Mouse (Mus musculus): ENCODE data around the gene Snx6. TPM values are rescaled to one million over a fixed set of nuclear protein-coding genes. Genes with fewer than 3 reads are reported as not detected.

The Snx6 gene
- polyA plus RNA-seq, 1 experiment from 2014 or later, result 211 TPM

- no peaks in the 10 kb centered on the region for H3K9me3 ChIP-seq
- no peak overlapping the region for H3K9ac ChIP-seq (replicated peaks)
- no peaks in the 10 kb centered on the region for H3K27me3 ChIP-seq
- H3K4me3 ChIP-seq (replicated peaks), result no peak overlapping the region
- WGBS, result 75% methylated on average over 1 of the region's 1 CpGs
- H3K4me1 ChIP-seq (replicated peaks), result no peaks in the 10 kb centered on the region
- no peak for ATAC-seq (ENCODE audit: insufficient number of reproducible peaks, insufficient read depth, low FRiP score, low TSS enrichment, low read depth)
- H3K4me2 ChIP-seq, result no peak overlapping the region
- H3K27ac ChIP-seq, result no peak overlapping the region
- no peaks in the 10 kb centered on the region for H3K36me3 ChIP-seq
Observed at GRCm38 (mm10) chr12:54828043-54828442, 32.5 kb upstream of the Snx6 start.

- ATAC-seq (ENCODE audit: insufficient number of reproducible peaks, insufficient read depth, low FRiP score, low TSS enrichment, low read depth), result no peak
- H3K36me3 ChIP-seq, result no peaks in the 10 kb centered on the region
- 93% methylated on average over 3 of the region's 3 CpGs for WGBS
- H3K4me1 ChIP-seq (replicated peaks), result no peaks in the 10 kb centered on the region
- no peak overlapping the region for H3K4me2 ChIP-seq
- no peaks in the 10 kb centered on the region for H3K9me3 ChIP-seq
- H3K27ac ChIP-seq, result no peak overlapping the region
- H3K27me3 ChIP-seq, result no peaks in the 10 kb centered on the region
- H3K4me3 ChIP-seq (replicated peaks), result no peak overlapping the region
- H3K9ac ChIP-seq (replicated peaks), result no peak overlapping the region
Observed at GRCm38 (mm10) chr12:54825202-54825601, 29.7 kb upstream of the Snx6 start.

GRCm38 (mm10) chr12:54822836-54823426, 27.4 kb upstream of the Snx6 start:
- H3K4me3 ChIP-seq (replicated peaks), result no peak overlapping the region
- H3K27me3 ChIP-seq, result no peaks in the 10 kb centered on the region
- no peaks in the 10 kb centered on the region for H3K9me3 ChIP-seq
- 76% methylated on average over 4 of the region's 4 CpGs for WGBS
- no peak overlapping the region for H3K4me2 ChIP-seq
- H3K27ac ChIP-seq, result no peak overlapping the region
- H3K36me3 ChIP-seq, result no peaks in the 10 kb centered on the region
- no peaks in the 10 kb centered on the region for H3K4me1 ChIP-seq (replicated peaks)
- ATAC-seq (ENCODE audit: insufficient number of reproducible peaks, insufficient read depth, low FRiP score, low TSS enrichment, low read depth), result no peak
- no peak overlapping the region for H3K9ac ChIP-seq (replicated peaks)

GRCm38 (mm10) chr12:54820684-54821161, 25.2 kb upstream of the Snx6 start:
- no peak overlapping the region for H3K9ac ChIP-seq (replicated peaks)
- 38% methylated on average over 2 of the region's 2 CpGs for WGBS
- no peaks in the 10 kb centered on the region for H3K4me1 ChIP-seq (replicated peaks)
- no peak overlapping the region for H3K27ac ChIP-seq
- no peaks in the 10 kb centered on the region for H3K27me3 ChIP-seq
- H3K4me3 ChIP-seq (replicated peaks), result no peak overlapping the region
- no peaks in the 10 kb centered on the region for H3K36me3 ChIP-seq
- H3K9me3 ChIP-seq, result no peaks in the 10 kb centered on the region
- no peak for ATAC-seq (ENCODE audit: insufficient number of reproducible peaks, insufficient read depth, low FRiP score, low TSS enrichment, low read depth)
- no peak overlapping the region for H3K4me2 ChIP-seq

- 66% methylated on average over 6 of the region's 6 CpGs for WGBS
- H3K9ac ChIP-seq (replicated peaks), result no peak overlapping the region
- H3K4me3 ChIP-seq (replicated peaks), result no peak overlapping the region
- H3K36me3 ChIP-seq, result no peaks in the 10 kb centered on the region
- no peaks in the 10 kb centered on the region for H3K27me3 ChIP-seq
- no peaks in the 10 kb centered on the region for H3K4me1 ChIP-seq (replicated peaks)
- ATAC-seq (ENCODE audit: insufficient number of reproducible peaks, insufficient read depth, low FRiP score, low TSS enrichment, low read depth), result no peak
- no peak overlapping the region for H3K27ac ChIP-seq
- H3K4me2 ChIP-seq, result no peak overlapping the region
- H3K9me3 ChIP-seq, result no peaks in the 10 kb centered on the region
Observed at GRCm38 (mm10) chr12:54819181-54819935, 23.9 kb upstream of the Snx6 start.

GRCm38 (mm10) chr12:54810142-54810541, 14.6 kb upstream of the Snx6 start:
- Histone ChIP-seq H3K4me1 (replicated peaks) (peaks cover 9% of the 10 kb centered on the region), H3K9me3 (no peaks in the 10 kb centered on the region), H3K4me2 (no peak overlapping the region), H3K9ac (replicated peaks) (no peak overlapping the region), H3K36me3 (no peaks in the 10 kb centered on the region), H3K27ac (no peak overlapping the region), H3K27me3 (no peaks in the 10 kb centered on the region), H3K4me3 (replicated peaks) (no peak overlapping the region)
- no peak for ATAC-seq (ENCODE audit: insufficient number of reproducible peaks, insufficient read depth, low FRiP score, low TSS enrichment, low read depth)
- 70% methylated on average over 2 of the region's 2 CpGs for WGBS

GRCm38 (mm10) chr12:54807481-54807880, 12.0 kb upstream of the Snx6 start:
- H3K9ac ChIP-seq (replicated peaks), result no peak overlapping the region
- H3K27me3 ChIP-seq, result no peaks in the 10 kb centered on the region
- no peaks in the 10 kb centered on the region for H3K36me3 ChIP-seq
- H3K9me3 ChIP-seq, result no peaks in the 10 kb centered on the region
- WGBS, result 76% methylated on average over 6 of the region's 6 CpGs
- no peak overlapping the region for H3K4me2 ChIP-seq
- no peak for ATAC-seq (ENCODE audit: insufficient number of reproducible peaks, insufficient read depth, low FRiP score, low TSS enrichment, low read depth)
- H3K4me1 ChIP-seq (replicated peaks), result peaks cover 9% of the 10 kb centered on the region
- H3K27ac ChIP-seq, result no peak overlapping the region
- no peak overlapping the region for H3K4me3 ChIP-seq (replicated peaks)

- Histone ChIP-seq H3K9ac (replicated peaks) (no peak overlapping the region), H3K27me3 (no peaks in the 10 kb centered on the region), H3K36me3 (no peaks in the 10 kb centered on the region), H3K4me2 (no peak overlapping the region), H3K9me3 (no peaks in the 10 kb centered on the region), H3K4me1 (replicated peaks) (peaks cover 9% of the 10 kb centered on the region), H3K27ac (peak overlapping the region; percentile 41; the same call in 1 of the 2 replicates), H3K4me3 (replicated peaks) (no peak overlapping the region)
- 73% methylated on average over 6 of the region's 6 CpGs for WGBS
- ATAC-seq (ENCODE audit: insufficient number of reproducible peaks, insufficient read depth, low FRiP score, low TSS enrichment, low read depth), result no peak
Observed at GRCm38 (mm10) chr12:54806131-54806530, 10.6 kb upstream of the Snx6 start.

GRCm38 (mm10) chr12:54805254-54806002, 9.9 kb upstream of the Snx6 start:
- Histone ChIP-seq H3K27ac (peak overlapping the region; percentile 41), H3K9me3 (no peaks in the 10 kb centered on the region)

GRCm38 (mm10) chr12:54803531-54803930, 8.0 kb upstream of the Snx6 start:
- Histone ChIP-seq H3K4me2 (no peak overlapping the region), H3K9me3 (no peaks in the 10 kb centered on the region), H3K36me3 (no peaks in the 10 kb centered on the region), H3K4me3 (replicated peaks) (no peak overlapping the region), H3K27me3 (no peaks in the 10 kb centered on the region), H3K9ac (replicated peaks) (no peak overlapping the region), H3K4me1 (replicated peaks) (peaks cover 9% of the 10 kb centered on the region), H3K27ac (no peak overlapping the region)
- 80% methylated on average over 3 of the region's 3 CpGs for WGBS
- no peak for ATAC-seq (ENCODE audit: insufficient number of reproducible peaks, insufficient read depth, low FRiP score, low TSS enrichment, low read depth)

More at GRCm38 (mm10) chr12:54805254-54806002, 9.9 kb upstream of the Snx6 start:
- H3K27me3 ChIP-seq, result no peaks in the 10 kb centered on the region
- H3K9ac ChIP-seq (replicated peaks), result no peak overlapping the region
- no peak for ATAC-seq (ENCODE audit: insufficient number of reproducible peaks, insufficient read depth, low FRiP score, low TSS enrichment, low read depth)
- WGBS, result 63% methylated on average over 6 of the region's 6 CpGs
- H3K4me2 ChIP-seq, result no peak overlapping the region
- peaks cover 9% of the 10 kb centered on the region for H3K4me1 ChIP-seq (replicated peaks)
- no peak overlapping the region for H3K4me3 ChIP-seq (replicated peaks)
- no peaks in the 10 kb centered on the region for H3K36me3 ChIP-seq

GRCm38 (mm10) chr12:54796516-54797195, 1.2 kb upstream of the Snx6 start:
- no peak for ATAC-seq (ENCODE audit: insufficient number of reproducible peaks, insufficient read depth, low FRiP score, low TSS enrichment, low read depth)
- no peak overlapping the region for H3K4me3 ChIP-seq (replicated peaks)
- WGBS, result 88% methylated on average over 8 of the region's 8 CpGs

More at GRCm38 (mm10) chr12:54796516-54797195, 1.2 kb upstream of the Snx6 start:
- Histone ChIP-seq H3K4me2 (no peak overlapping the region), H3K36me3 (peaks cover 5% of the 10 kb centered on the region; the same call in 1 of the 2 replicates), H3K9ac (replicated peaks) (no peak overlapping the region), H3K4me1 (replicated peaks) (peaks cover 16% of the 10 kb centered on the region), H3K27me3 (no peaks in the 10 kb centered on the region), H3K9me3 (no peaks in the 10 kb centered on the region), H3K27ac (no peak overlapping the region)

All from limb, embryonic 12.5 days (tissue).